9 mouse cellular contexts compared by ENCODE assay signal in the genomic region with DNA sequence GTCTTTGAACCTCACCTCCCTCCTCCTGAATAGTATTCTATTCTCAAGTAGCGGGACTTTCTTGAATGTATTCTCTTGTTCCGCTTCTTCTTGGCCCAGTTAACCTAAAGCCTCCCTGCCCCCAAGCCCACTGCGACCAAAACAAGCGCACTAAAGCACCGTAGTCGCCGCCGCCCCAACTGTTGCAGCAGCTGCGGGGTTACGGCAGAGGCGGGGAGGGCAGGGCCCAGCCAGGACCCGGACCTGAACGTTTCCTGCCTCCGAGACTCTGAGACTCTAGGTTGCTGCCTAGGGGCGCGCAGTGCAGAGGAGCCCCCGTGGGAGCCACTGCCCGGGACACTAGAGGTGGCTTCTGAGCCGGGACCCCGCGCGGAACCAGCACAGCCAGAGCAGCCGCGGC. TPM values are rescaled to one million over a fixed set of nuclear protein-coding genes. Genes with fewer than 3 reads are reported as not detected.
DNase-seq lines count a peak whose midpoint lies in the region; ATAC-seq and TF ChIP-seq lines count a peak whose summit lies in the region.
"Had no signal": no experiment of that assay in that cellular context is flagged by ENCODE, and none has a peak within 500 bp of the region (broad histone marks: within the 10 kb centered on the region; RNA-seq: fewer than 3 reads in every experiment).

No protein-coding gene starts in this region.

- TF ChIP-seq CTCF in liver, embryonic 14.5 days (IDR thresholded peaks at IDR 0.05; ENCODE audit: low read depth), result no peak

- H3K9ac ChIP-seq in forebrain, embryonic 14.5 days (ENCODE audit: low read length), result peak overlapping the region; percentile 54
- no peak overlapping the region for H3K9ac ChIP-seq in liver, embryonic 14.5 days (replicated peaks)

- H3K4me1 ChIP-seq in forebrain, embryonic 14.5 days (ENCODE audit: control insufficient read depth, insufficient read depth, low read length), result no peaks in the 10 kb centered on the region
- H3K4me1 ChIP-seq in liver, embryonic 14.5 days (replicated peaks; ENCODE audit: control insufficient read depth in 2 of 2, insufficient read depth in 2 of 2, low read length in 1 of 2), result no peaks in the 10 kb centered on the region

- no peak overlapping the region for H3K27ac ChIP-seq in forebrain, embryonic 14.5 days (ENCODE audit: low read depth, low read length)
- no peak overlapping the region for H3K27ac ChIP-seq in liver, embryonic 14.5 days

- peak overlapping the region; percentile 45 for H3K4me3 ChIP-seq in forebrain, embryonic 14.5 days (ENCODE audit: low read depth, low read length)
- H3K4me3 ChIP-seq in liver, embryonic 14.5 days (ENCODE audit: insufficient read depth in 1 of 2, low read depth in 2 of 2, low read length in 2 of 2), result no peak overlapping the region

- peak; percentile 15 for ATAC-seq in forebrain, embryonic 14.5 days
- ATAC-seq in liver, embryonic 14.5 days (ENCODE audit: insufficient read depth), result no peak

- peak overlapping the region; percentile 71 for H3K4me2 ChIP-seq in forebrain, embryonic 14.5 days (ENCODE audit: low read length)
- peak overlapping the region; percentile 32; the same call in 1 of the 2 replicates for H3K4me2 ChIP-seq in liver, embryonic 14.5 days (ENCODE audit: low read depth)

- peak; percentile 6 for DNase-seq in kidney, postnatal 10 days
- no peak for DNase-seq in kidney, adult 11 months
- DNase-seq in cerebellum, adult 11-12 months, result peak; percentile 54
- peak; percentile 1 for DNase-seq in forebrain, embryonic 14.5 days (ENCODE audit: low spot score)
- no peak for DNase-seq in liver, embryonic 14.5 days (ENCODE audit: low read depth in 3 of 3, low spot score in 3 of 3)
- peak; percentile 6 for DNase-seq in right cerebral cortex, postnatal 4 days
- no peak for DNase-seq in thymus, adult 18-20 months
- no peak for DNase-seq in gastrocnemius, adult 18-20 months (ENCODE audit: low spot score)

- 34% methylated on average over 24 of the region's 24 CpGs for WGBS in forebrain, embryonic 14.5 days
- WGBS in liver, embryonic 14.5 days (ENCODE audit: insufficient replicate concordance), result 8% methylated on average over 23 of the region's 24 CpGs

- H3K9me3 ChIP-seq in forebrain, embryonic 14.5 days (replicated peaks; ENCODE audit: control insufficient read depth, low read length), result no peaks in the 10 kb centered on the region
- H3K9me3 ChIP-seq in liver, embryonic 14.5 days (ENCODE audit: control insufficient read depth, low read length), result no peaks in the 10 kb centered on the region

- no peak for TF ChIP-seq EP300 in liver, embryonic 14.5 days (IDR thresholded peaks at IDR 0.05; ENCODE audit: low read depth)

- no peaks in the 10 kb centered on the region for H3K36me3 ChIP-seq in forebrain, embryonic 14.5 days (ENCODE audit: control insufficient read depth, insufficient read depth, low read length)
- no peaks in the 10 kb centered on the region for H3K36me3 ChIP-seq in liver, embryonic 14.5 days (replicated peaks; ENCODE audit: control insufficient read depth, insufficient read depth, low read depth)

- H3K27me3 ChIP-seq in forebrain, embryonic 14.5 days (replicated peaks; ENCODE audit: control insufficient read depth, insufficient read depth, low read length), result no peaks in the 10 kb centered on the region
- H3K27me3 ChIP-seq in liver, embryonic 14.5 days (ENCODE audit: control insufficient read depth, insufficient read depth, low read length), result peaks cover 26% of the 10 kb centered on the region

RNA-seq across cellular contexts. Expression of a gene that starts 1.1 kb away (rescaled TPM):
- polyA plus RNA-seq in forebrain, embryonic 14.5 days (2014; fragmentation: Nextera tagmentation; extraction: Ambion mirVana), result 2.1 and 2.3 TPM in 2 replicates
- polyA plus RNA-seq in liver, embryonic 14.5 days (2012; rRNA removed), result 0.01 and 0.02 TPM in 2 replicates
- not detected in 2 replicates for polyA plus RNA-seq in liver, embryonic 14.5 days (2014; fragmentation: Nextera tagmentation; extraction: Ambion mirVana)
- under 1 TPM in 1 of 2 experiments, not detected in 1; 0.26 TPM for total RNA-seq in gastrocnemius, adult 18-20 months (2021)

RNA-seq across cellular contexts. Expression of a gene that starts 2.0 kb away (rescaled TPM):
- polyA plus RNA-seq in forebrain, embryonic 14.5 days (2014; fragmentation: Nextera tagmentation; extraction: Ambion mirVana), result not detected in 2 replicates
- not detected in 2 replicates for polyA plus RNA-seq in liver, embryonic 14.5 days (2012; rRNA removed)
- polyA plus RNA-seq in liver, embryonic 14.5 days (2014; fragmentation: Nextera tagmentation; extraction: Ambion mirVana), result not detected in 2 replicates
- not detected for total RNA-seq in gastrocnemius, adult 18-20 months (2021)
- total RNA-seq: layer of hippocampus, postnatal 10 days had no signal

Comparison
In these comparisons a context has a peak if more than half of its experiments do, and no peak if none do; other contexts are left out.
1. DNase-seq: peak in kidney, postnatal 10 days (single experiment), cerebellum, adult 11-12 months (single experiment), forebrain, embryonic 14.5 days (single experiment) and right cerebral cortex, postnatal 4 days (single experiment); none in kidney, adult 11 months (single experiment), liver, embryonic 14.5 days (0 of 3), thymus, adult 18-20 months (0 of 2) and gastrocnemius, adult 18-20 months (single experiment).